Mouse (Mus musculus) spleen, embryonic (tissue): ENCODE measurements around the gene Smim10l1.

Source experiments
- CTCF ChIA-PET: fragments of 350-600 bp; sonication (Branson Sonifier 250); formaldehyde crosslinking; loops from one replicate; lab custom pipeline; 2022; lab: Charles Lee

Smim10l1 gene

GRCm38 (mm10) chr6:133104609-133104921 is at the start of gene Smim10l1:
Smim10l1 (plus strand) TSS chr6:133104909.
- CTCF ChIA-PET: no interaction called here

- CTCF ChIA-PET: no interaction called here
These were observed 49.0 kb upstream of the Smim10l1 start, which contains the start of gene Tas2r140 for GRCm38 (mm10) chr6:133055716-133056115. Tas2r140 (minus strand) TSS chr6:133055816.

- CTCF ChIA-PET: no interaction called here
These were observed 12.5 kb upstream of the Smim10l1 start for GRCm38 (mm10) chr6:133092226-133092625.

GRCm38 (mm10) chr6:133102430-133102829 is 2.3 kb upstream of the Smim10l1 start:
- CTCF ChIA-PET: no interaction called here

- CTCF ChIA-PET: no interaction called here
These were observed 482 bp downstream of the Smim10l1 start for GRCm38 (mm10) chr6:133104922-133105859.
